Mouse (Mus musculus) small intestine, adult 2 months (tissue): ENCODE results near the gene Thrb. TPM values are rescaled to one million over a fixed set of nuclear protein-coding genes. Genes with fewer than 3 reads are reported as not detected.

Experiments used
- H3K27ac ChIP-seq: fragments of 200-500 bp; 2 replicates; pipeline ENCODE4 v1.5.1; 2012; ENCODE audit warnings: low read depth, low read length, control low read depth, inconsistent platforms; ENCODE audit not compliant: insufficient read depth
- H3K27me3 ChIP-seq: fragments of 200-500 bp; 2 replicates; pipeline ENCODE4 v1.6.1; 2012; ENCODE audit warnings: mild to moderate bottlenecking, moderate library complexity, low read length, inconsistent platforms; ENCODE audit not compliant: control insufficient read depth, insufficient read depth
- H3K36me3 ChIP-seq: fragments of 200-500 bp; 2 replicates; pipeline ENCODE4 v1.6.1; 2012; ENCODE audit warnings: mild to moderate bottlenecking, low read length, control low read depth, inconsistent platforms; ENCODE audit not compliant: control insufficient read depth, insufficient read depth
- H3K4me1 ChIP-seq: fragments of 200-500 bp; 2 replicates; pipeline ENCODE4 v1.6.1; 2012; ENCODE audit warnings: low read length, inconsistent platforms, mixed read lengths; ENCODE audit not compliant: control insufficient read depth, insufficient read depth, insufficient read length
- H3K4me3 ChIP-seq: fragments of 200-500 bp; 2 replicates; pipeline ENCODE4 v1.5.1; 2012; ENCODE audit warnings: low read depth, mild to moderate bottlenecking, control low read depth, inconsistent platforms, low read length, moderate library complexity
- CTCF ChIP-seq: fragments of 200-500 bp; IDR thresholded peaks from 2 replicates; pipeline ENCODE4 v1.5.1; 2012; ENCODE audit warnings: low read depth, mild to moderate bottlenecking, control low read depth, inconsistent platforms, low read length, moderate library complexity, mixed read lengths; ENCODE audit not compliant: insufficient replicate concordance, insufficient read length; ENCODE audit errors: extremely low read depth
- POLR2A ChIP-seq: fragments of 200-500 bp; IDR thresholded peaks from 2 replicates; pipeline ENCODE4 v1.6.1; 2012; ENCODE audit warnings: low read depth, mild to moderate bottlenecking, control low read depth, inconsistent platforms, low read length, moderate library complexity
- WGBS: fragments of 180-500 bp; shearing (Covaris S2); methylation state at CpG from one replicate; pipeline ENCODE4 v1.1.7; 2018; 5-methylcytosine and 5-hydroxymethylcytosine counted together
- polyA plus RNA-seq: library from polyadenylated mRNA; depleted of rRNA; stranded (reverse); fragments of >200 nt; gene quantifications from 2 replicates; pipeline ENCODE4 v1.2.3, GENCODE M21; 2012

The Thrb gene
- polyA plus RNA-seq, 1 experiment: 2.5 TPM

DNA sequence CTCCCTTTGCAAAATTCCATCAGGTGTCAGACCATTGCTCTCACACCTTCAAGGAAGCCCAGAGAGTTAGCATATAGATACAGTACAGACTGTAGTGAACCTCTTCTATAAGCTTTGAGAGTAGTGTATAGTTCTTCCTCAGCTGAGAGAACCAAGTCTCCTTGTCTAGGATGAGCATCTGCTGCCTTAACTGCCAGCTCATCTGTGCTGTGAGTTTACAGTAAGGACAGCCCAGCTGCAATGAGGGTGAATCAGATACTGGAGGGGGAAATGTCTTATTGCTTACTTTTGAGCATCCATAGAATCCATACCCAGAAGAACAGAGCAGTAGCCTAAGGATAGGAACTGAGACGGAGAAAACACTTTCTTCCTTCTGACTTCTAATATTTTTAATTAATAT, 367.8 kb downstream of the Thrb start:
- Histone ChIP-seq H3K27ac (no peak overlapping the region), H3K27me3 (no peaks in the 10 kb centered on the region), H3K36me3 (peaks cover 15% of the 10 kb centered on the region), H3K4me1 (no peaks in the 10 kb centered on the region), H3K4me3 (no peak overlapping the region)
- TF ChIP-seq CTCF: no peak
- TF ChIP-seq POLR2A: no peak
- 90% methylated on average over 1 of the region's 1 CpGs for WGBS

DNA sequence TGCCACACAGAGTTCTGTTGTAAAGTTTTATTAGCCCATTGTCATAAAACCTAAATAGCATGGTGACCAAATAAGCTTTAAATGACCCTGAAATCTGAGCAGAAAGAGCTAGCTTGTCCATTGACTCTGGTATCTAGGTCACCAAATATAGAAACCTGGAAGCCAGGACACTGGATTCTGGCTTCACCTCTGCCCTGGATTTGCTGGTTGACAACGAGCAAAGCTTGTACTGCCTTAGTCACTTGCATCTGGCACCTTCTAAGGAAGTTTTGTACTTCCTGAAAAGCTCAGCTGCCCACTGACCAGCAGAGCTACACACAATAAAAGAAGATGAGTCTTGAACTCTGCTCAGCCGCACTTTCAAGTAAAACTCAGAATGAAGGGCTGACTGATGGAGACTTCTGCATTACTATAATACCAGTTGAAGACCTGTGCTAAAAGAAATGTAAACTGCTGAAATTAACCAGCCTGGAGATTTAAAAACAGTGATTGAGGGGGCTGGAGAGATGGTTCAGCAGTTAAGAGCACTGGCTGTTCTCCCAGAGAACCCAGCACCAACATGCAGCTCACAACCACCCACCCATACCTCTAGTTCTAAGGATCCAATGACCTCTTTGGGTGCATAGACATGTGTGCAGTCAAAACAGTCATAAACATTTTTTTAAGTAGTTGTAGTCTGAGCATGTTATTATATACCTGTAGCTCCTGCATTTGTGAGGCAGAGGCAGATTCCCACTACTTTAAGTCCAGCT, 369.3 kb downstream of the Thrb start:
- peaks cover 20% of the 10 kb centered on the region for H3K36me3 ChIP-seq
- H3K4me1 ChIP-seq: no peaks in the 10 kb centered on the region
- no peak for TF ChIP-seq POLR2A
- no peak for TF ChIP-seq CTCF
- no peak overlapping the region for H3K27ac ChIP-seq
- no peak overlapping the region for H3K4me3 ChIP-seq
- 65% methylated on average over 2 of the region's 2 CpGs for WGBS
- H3K27me3 ChIP-seq: no peaks in the 10 kb centered on the region

DNA sequence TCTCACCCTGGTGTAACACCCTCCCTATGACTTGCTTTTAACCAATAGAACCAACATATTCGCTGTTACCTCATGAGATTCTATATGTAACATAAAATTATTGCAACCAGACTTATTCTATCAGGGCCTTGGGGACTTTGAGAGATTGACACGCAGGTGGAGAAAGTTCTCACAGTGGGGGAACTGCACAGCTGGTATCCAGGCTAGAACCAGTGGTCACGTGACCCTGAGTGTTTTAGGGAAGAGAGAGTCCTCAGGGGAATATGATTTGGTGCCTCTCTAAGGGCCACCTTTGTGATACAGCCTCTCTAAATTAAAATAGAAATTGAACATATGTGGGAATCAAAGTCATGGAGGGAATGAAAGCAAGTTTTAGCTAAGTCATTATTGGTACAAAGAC, 371.9 kb downstream of the Thrb start:
- Histone ChIP-seq H3K27ac (no peak overlapping the region), H3K4me1 (no peaks in the 10 kb centered on the region), H3K36me3 (peaks cover 20% of the 10 kb centered on the region), H3K4me3 (no peak overlapping the region), H3K27me3 (no peaks in the 10 kb centered on the region)
- WGBS: 82% methylated on average over 3 of the region's 3 CpGs
- TF ChIP-seq CTCF: no peak
- TF ChIP-seq POLR2A: no peak

DNA sequence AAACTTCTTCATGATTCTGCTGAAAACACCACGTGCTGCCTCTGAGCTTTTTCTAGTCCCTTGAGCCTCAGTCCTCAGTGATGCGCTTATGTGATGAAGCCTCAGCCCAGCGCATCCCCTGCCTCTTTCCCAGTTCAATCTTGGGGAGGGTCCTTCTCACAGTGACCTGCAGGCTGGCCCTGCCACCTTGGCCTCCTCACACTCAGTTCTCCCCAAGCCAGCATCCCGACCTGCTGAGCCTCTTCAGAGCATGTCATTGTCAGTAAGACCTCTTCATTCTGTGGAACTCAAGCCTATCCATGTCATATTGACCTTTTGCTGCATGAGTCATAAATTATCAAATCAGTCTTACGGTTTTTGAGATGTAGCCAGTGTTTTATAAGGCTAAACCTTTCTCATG, 376.5 kb downstream of the Thrb start:
- Histone ChIP-seq H3K36me3 (0 out of 2 replicates have a peak, but pooled peaks cover 5% of the 10 kb centered on the region), H3K27ac (no peak overlapping the region), H3K27me3 (no peaks in the 10 kb centered on the region), H3K4me1 (no peaks in the 10 kb centered on the region), H3K4me3 (no peak overlapping the region)
- WGBS: 71% methylated on average over 5 of the region's 5 CpGs
- TF ChIP-seq POLR2A (no peak), CTCF (no peak)

DNA sequence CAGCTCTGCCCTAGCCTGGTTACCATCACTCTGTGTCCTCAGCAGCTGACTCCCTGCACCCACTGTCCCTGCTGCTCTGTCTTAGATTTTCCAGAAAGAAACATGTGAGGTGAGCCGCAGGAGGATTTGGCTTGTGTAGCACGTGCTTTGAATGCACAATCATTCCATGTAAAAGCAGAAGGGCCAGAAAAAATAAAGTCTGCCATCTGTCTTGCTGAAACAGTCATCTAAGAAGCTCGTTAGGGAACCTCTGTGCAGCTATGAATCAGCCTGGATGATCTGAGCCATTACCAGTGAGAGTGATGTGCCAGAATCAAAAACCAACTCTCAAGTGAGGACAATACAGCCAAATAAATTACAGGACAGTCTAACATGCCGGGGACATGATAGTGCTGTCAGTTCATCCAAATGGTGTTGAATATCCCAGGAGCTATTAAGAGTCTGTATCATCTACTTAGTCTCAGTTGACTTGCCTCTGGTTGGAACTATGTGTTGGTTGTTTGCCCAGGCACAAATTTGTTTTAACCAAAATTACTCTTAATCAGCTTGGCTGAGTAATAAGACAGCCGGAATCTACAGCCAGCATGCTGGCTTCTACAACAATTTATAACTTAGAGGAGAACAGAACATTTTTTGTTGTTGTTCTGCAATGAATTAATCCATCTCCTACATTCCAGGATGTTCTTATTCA, 402.2 kb downstream of the Thrb start:
- no peak overlapping the region for H3K27ac ChIP-seq
- 77% methylated on average over 5 of the region's 5 CpGs for WGBS
- H3K36me3 ChIP-seq: no peaks in the 10 kb centered on the region
- H3K4me3 ChIP-seq: no peak overlapping the region
- no peak for TF ChIP-seq CTCF
- no peak for TF ChIP-seq POLR2A
- no peaks in the 10 kb centered on the region for H3K4me1 ChIP-seq
- H3K27me3 ChIP-seq: no peaks in the 10 kb centered on the region
